Mouse (Mus musculus) heart, embryonic 15.5 days (tissue): ENCODE measurements around the gene Ulk4. TPM values are rescaled to one million over a fixed set of nuclear protein-coding genes. Genes with fewer than 3 reads are reported as not detected.
"Not testable (repeated sequence)": the region's sequence is repeated elsewhere in the genome, so short reads cannot be mapped to it uniquely, and the experiment has no call there.

Experiments
- ATAC-seq: fragments of 200-750 bp; cut with Nextera tagmentation; replicated peaks from 2 replicates; pipeline ENCODE4 v1.8.0; 2017; ENCODE audit warnings: low read depth, moderate TSS enrichment; ENCODE audit not compliant: insufficient number of reproducible peaks, insufficient read depth, low FRiP score
- H3K27ac ChIP-seq: fragments of 300-500 bp; sonication (generic); 2 replicates; pipeline ENCODE4 v1.5.1; 2015; ENCODE audit warnings: mild to moderate bottlenecking, inconsistent platforms
- H3K27me3 ChIP-seq: fragments of 300-500 bp; sonication (generic); 2 replicates; pipeline ENCODE4 v1.6.1; 2015; ENCODE audit warnings: inconsistent platforms
- H3K36me3 ChIP-seq: fragments of 300-500 bp; sonication (generic); 2 replicates; pipeline ENCODE4 v1.6.1; 2015; ENCODE audit warnings: mild to moderate bottlenecking, inconsistent platforms
- H3K4me1 ChIP-seq: fragments of 300-500 bp; sonication (generic); replicated peaks from 2 replicates; pipeline ENCODE4 v1.6.1; 2015; ENCODE audit warnings: inconsistent platforms
- H3K4me2 ChIP-seq: fragments of 300-500 bp; sonication (generic); 2 replicates; pipeline ENCODE4 v1.6.1; 2015; ENCODE audit warnings: inconsistent platforms, mild to moderate bottlenecking, moderate library complexity
- H3K4me3 ChIP-seq: fragments of 300-500 bp; sonication (generic); 2 replicates; pipeline ENCODE4 v1.5.1; 2015; ENCODE audit warnings: mild to moderate bottlenecking, inconsistent platforms
- H3K9ac ChIP-seq: fragments of 300-500 bp; sonication (generic); 2 replicates; pipeline ENCODE4 v1.6.1; 2015; ENCODE audit warnings: mild to moderate bottlenecking, inconsistent platforms
- H3K9me3 ChIP-seq: fragments of 300-500 bp; sonication (generic); replicated peaks from 2 replicates; pipeline ENCODE4 v1.6.1; 2016; ENCODE audit warnings: inconsistent platforms
- WGBS: fragments of 180-500 bp; shearing (Covaris S2); methylation state at CpG from one replicate; pipeline ENCODE4 v1.1.7; 2015; ENCODE audit warnings: mixed read lengths; 5-methylcytosine and 5-hydroxymethylcytosine counted together
- polyA plus RNA-seq: library from polyadenylated mRNA; unstranded; fragments of >200 nt; fragmentation: Nextera tagmentation; extraction: Ambion mirVana; gene quantifications from 2 replicates; pipeline ENCODE4 v1.2.1, GENCODE M21; 2015

Ulk4 gene
- polyA plus RNA-seq, 1 experiment from 2014 or later, result 89.3 TPM

DNA sequence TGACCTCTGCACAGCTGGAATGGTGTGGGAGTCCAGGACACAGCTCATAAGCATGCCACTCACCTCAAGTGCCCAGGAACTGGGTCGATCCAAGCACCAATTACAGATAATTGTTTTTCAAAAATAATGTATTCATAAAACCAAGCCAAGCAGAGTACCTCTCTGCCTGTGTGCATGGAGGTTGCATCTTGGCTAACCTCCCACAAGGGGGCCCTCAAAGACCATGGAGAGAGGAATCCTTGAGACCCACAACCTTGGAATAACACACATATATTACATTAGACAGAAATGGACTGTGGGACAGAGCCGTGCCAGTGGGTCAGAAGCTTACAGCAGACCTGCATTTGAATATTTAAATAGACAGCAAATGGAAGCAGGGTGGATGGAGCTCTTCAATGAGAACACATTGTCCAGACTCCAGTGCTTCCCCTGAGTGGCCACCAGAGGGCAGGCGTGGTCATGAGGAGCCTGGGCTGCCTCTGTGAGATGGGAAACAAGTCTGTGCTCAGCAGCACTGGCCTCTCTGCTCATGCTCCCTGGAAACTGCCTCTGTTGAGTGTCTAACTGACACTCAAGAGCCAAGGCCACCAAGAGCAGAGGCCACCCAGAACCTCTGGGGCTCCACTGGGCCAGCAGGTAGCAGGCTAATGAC lies 61.5 kb downstream of the Ulk4 start:
- no peak overlapping the region for H3K27ac ChIP-seq
- H3K9me3 ChIP-seq, result no peaks in the 10 kb centered on the region
- no peaks in the 10 kb centered on the region for H3K36me3 ChIP-seq
- no peak for ATAC-seq
- H3K4me2 ChIP-seq, result no peak overlapping the region
- H3K9ac ChIP-seq, result no peak overlapping the region
- no peaks in the 10 kb centered on the region for H3K27me3 ChIP-seq
- H3K4me1 ChIP-seq, result no peaks in the 10 kb centered on the region
- 28% methylated on average over 3 of the region's 3 CpGs for WGBS
- H3K4me3 ChIP-seq, result no peak overlapping the region

DNA sequence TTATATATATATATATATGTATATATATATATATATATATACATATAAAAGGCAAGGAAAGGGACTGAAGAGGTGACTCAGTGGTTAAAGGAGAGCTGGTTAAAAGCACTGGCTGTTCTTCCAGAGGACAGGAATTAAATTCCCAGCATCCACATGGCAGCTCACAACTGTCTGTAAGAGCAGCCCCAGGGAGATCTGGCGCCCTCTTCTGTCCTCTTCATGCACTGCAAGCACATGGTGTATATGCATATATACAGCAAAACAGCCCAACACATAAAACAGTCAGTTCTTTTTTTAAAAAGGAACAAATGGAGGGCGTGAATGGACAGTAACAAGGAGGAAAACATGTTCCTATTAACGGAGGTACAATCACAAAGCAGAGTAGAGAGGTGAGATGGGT lies 64.7 kb downstream of the Ulk4 start:
- Histone ChIP-seq H3K9ac (no peak overlapping the region), H3K4me1 (no peaks in the 10 kb centered on the region), H3K36me3 (no peaks in the 10 kb centered on the region), H3K4me2 (no peak overlapping the region), H3K9me3 (no peaks in the 10 kb centered on the region; the same call in 1 of the 2 replicates), H3K27ac (no peak overlapping the region), H3K27me3 (no peaks in the 10 kb centered on the region), H3K4me3 (no peak overlapping the region)
- no peak for ATAC-seq
- WGBS, result 61% methylated on average over 3 of the region's 3 CpGs

DNA sequence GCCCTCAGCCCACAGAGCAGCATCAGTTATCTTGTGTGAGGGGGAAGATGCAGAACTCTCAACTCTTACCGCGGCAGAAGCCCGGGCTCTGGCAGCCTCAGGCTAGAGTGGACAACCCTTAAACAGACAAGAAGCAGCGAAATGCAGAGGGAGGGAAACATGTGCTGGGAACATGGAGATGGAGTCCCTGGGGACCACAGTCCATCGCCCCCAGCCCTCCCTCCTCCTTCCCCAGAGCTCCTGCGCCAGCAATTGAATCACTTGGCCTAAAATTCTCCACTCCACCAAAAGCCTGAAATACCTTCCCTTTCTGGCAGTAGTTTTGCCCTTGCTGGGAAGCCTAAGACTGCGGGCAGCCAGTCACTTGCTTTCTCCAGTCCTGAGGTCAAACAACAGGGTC lies 72.0 kb downstream of the Ulk4 start:
- H3K4me1 ChIP-seq, result no peaks in the 10 kb centered on the region
- H3K27ac ChIP-seq, result no peak overlapping the region
- H3K36me3 ChIP-seq, result no peaks in the 10 kb centered on the region
- 77% methylated on average over 7 of the region's 7 CpGs for WGBS
- H3K9ac ChIP-seq, result no peak overlapping the region
- H3K27me3 ChIP-seq, result no peaks in the 10 kb centered on the region
- no peak overlapping the region for H3K4me2 ChIP-seq
- no peaks in the 10 kb centered on the region; the same call in 1 of the 2 replicates for H3K9me3 ChIP-seq
- no peak overlapping the region for H3K4me3 ChIP-seq
- ATAC-seq, result no peak

DNA sequence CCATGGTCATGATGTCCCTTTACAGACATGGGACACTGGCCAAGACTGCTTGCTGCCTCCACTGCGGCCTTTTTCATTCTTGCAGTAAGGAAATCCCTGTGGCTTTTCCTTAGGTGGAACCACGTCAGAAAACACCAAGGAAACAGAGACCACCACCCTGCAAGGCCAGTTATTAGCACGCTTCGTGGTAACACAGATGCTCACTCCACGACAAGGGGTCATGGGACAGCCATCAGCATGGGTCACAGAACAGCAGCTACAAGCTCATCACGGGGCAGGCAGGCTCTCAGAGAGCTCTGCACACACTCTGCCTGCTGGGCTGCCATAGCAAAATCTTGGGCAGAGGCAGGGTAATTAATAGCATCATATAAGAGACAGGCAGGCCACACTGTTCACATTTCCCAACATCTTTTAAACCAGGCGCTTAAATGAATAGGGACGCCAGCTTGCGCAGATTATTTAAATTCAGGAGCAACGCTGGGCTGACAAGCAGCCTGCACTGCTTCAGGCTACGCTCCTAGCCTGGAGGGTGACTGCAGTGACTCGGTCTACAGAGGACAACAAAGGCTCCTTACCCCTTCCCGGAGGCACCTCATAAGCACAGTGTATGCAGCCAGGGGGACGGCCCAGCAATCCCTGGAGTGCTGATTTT lies 72.7 kb downstream of the Ulk4 start:
- Histone ChIP-seq H3K9ac (no peak overlapping the region), H3K36me3 (no peaks in the 10 kb centered on the region), H3K27ac (no peak overlapping the region)

DNA sequence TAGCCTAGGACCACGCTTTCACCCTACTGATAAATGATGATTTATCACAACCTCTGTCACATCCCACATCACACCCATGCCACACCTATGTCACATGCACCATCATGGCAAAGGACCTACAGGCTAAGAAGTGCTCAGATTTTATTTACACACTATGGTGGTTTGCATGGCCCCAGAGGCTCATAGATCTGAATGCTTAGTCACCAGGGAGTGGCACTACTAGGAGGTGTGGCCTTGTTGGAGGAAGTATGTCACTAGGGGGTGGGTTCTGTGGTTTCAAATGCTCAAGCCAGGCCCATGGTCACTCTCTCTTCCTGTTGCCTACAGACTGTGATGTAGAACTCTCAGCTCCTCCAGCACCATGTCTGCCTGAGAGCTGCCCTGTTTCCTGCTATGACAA lies 73.3 kb downstream of the Ulk4 start:
- Histone ChIP-seq H3K27ac (no peak overlapping the region), H3K27me3 (no peaks in the 10 kb centered on the region), H3K4me3 (no peak overlapping the region), H3K9ac (no peak overlapping the region), H3K9me3 (no peaks in the 10 kb centered on the region; the same call in 1 of the 2 replicates), H3K4me2 (no peak overlapping the region), H3K36me3 (no peaks in the 10 kb centered on the region), H3K4me1 (no peaks in the 10 kb centered on the region)
- 76% methylated on average over 1 of the region's 1 CpGs for WGBS
- ATAC-seq, result no peak

More for the DNA sequence above, 72.7 kb downstream of the Ulk4 start:
- no peak overlapping the region for H3K4me3 ChIP-seq
- H3K9me3 ChIP-seq, result no peaks in the 10 kb centered on the region; the same call in 1 of the 2 replicates
- no peak for ATAC-seq
- H3K4me2 ChIP-seq, result no peak overlapping the region
- H3K4me1 ChIP-seq, result no peaks in the 10 kb centered on the region
- 82% methylated on average over 14 of the region's 14 CpGs for WGBS
- H3K27me3 ChIP-seq, result no peaks in the 10 kb centered on the region

DNA sequence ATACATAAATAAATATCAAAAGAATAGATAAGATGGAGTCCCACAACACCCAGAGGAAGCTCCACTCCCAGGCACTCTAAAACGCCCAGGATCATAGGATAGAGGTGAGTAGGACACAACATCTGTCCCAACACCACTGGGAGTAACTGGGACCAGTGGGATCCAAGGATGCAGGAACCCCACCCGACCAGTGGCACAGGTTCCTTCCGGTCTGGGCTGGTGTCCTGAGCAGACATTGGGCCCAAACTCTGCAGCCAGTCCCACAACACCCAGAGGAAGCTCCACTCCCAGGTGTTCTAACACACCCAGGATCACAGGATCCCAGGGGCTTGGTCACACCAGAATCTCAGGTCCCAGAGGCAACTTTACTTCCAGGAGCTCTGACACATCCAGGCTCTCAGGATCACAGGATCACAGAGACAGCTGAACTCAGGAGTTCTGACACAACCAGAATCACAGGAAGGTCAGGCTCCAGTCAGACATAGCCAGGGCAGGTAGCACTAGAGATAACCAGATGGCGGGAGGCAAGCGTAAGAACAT lies 77.8 kb downstream of the Ulk4 start:
- not testable (repeated sequence) for H3K9me3 ChIP-seq, H3K4me2 ChIP-seq, H3K27me3 ChIP-seq, H3K4me1 ChIP-seq, H3K27ac ChIP-seq, H3K36me3 ChIP-seq, H3K4me3 ChIP-seq, H3K9ac ChIP-seq, ATAC-seq
- 82% methylated on average over 5 of the region's 5 CpGs for WGBS

DNA sequence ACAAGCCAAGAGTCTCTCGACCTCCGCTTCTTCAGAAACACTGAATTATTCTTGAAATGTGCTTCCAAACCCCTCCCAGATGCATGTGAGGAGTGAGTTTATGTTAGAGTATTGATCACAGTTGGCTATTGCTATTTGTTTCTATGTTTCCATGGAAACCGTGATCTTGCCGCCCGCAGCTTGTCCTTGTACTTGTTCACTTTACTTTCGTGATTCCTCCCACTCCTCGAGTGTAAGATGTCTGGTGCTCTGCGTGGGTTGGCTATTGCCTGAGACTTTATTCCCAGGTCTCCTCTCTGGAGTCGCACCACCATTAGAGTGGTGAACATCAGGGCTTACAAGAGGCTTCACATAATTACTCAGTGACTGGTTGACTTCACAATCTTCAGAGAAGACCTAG lies 80.5 kb downstream of the Ulk4 start:
- Histone ChIP-seq H3K9me3 (peaks cover 18% of the 10 kb centered on the region), H3K9ac (no peak overlapping the region), H3K27ac (no peak overlapping the region), H3K4me3 (no peak overlapping the region), H3K36me3 (no peaks in the 10 kb centered on the region), H3K27me3 (no peaks in the 10 kb centered on the region), H3K4me1 (no peaks in the 10 kb centered on the region), H3K4me2 (no peak overlapping the region)
- ATAC-seq, result no peak
- WGBS, result 88% methylated on average over 9 of the region's 9 CpGs

DNA sequence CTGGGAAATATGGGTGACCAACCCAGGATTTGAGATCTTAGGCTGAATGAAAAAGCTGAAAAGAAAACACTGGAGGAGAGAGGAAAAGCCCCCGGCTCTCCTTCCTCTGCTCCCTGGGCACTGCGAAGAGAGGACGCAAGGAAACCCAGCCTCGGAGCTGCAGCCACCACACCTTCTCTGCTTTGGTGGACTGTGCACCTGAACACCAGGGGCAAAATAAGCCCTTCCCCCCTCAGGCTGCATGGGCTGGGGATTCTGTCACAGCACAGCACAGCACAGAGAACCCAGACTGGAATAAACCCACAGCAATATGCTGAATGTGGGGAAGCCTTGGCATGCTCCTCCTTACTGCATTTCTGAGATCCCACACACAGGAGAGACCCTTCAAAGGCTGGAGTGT lies 81.9 kb downstream of the Ulk4 start:
- no peaks in the 10 kb centered on the region for H3K4me1 ChIP-seq
- H3K36me3 ChIP-seq, result no peaks in the 10 kb centered on the region
- ATAC-seq, result no peak
- H3K4me3 ChIP-seq, result no peak overlapping the region
- H3K27me3 ChIP-seq, result no peaks in the 10 kb centered on the region
- H3K4me2 ChIP-seq, result no peak overlapping the region
- 92% methylated on average over 4 of the region's 4 CpGs for WGBS
- H3K9me3 ChIP-seq, result peaks cover 18% of the 10 kb centered on the region
- no peak overlapping the region for H3K27ac ChIP-seq
- H3K9ac ChIP-seq, result no peak overlapping the region

DNA sequence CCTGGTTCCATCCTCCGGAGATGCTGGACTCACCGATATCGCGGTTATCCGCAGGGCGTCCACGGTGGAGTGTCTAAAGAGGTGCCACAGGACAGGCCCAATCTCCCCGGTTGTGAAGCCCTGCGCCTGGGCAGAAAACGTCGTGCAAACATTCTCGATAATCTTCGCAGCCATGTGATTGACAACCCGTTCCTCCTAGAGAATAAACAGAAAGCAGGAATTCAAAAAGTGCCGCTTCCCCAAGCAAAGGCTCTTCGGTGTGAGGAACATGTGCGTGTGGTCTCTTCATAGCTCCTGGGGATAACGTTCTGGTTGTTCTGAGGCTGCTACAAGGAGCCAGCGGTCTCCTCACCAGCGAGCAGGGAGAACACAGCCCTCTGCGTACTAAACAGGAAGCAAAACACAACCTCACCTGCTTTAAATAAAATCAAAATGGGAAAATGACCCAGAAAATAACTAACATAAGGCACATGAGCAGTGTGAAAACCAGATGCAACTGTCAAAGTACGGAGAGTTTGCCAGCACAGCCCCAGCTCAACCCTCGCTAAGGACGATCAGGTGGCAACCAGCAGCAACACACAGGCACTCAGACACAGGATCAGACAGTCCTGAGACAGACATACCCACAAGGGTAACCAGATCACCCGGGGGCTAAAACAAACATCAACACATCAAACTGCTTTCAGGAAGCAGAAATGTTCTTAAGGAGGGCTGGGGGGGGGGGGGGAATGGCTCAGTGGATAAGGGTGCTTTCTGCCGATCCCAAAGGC lies 84.2 kb downstream of the Ulk4 start:
- ATAC-seq, result no peak
- WGBS, result 91% methylated on average over 26 of the region's 26 CpGs
- H3K4me3 ChIP-seq, result no peak overlapping the region
- H3K9ac ChIP-seq, result no peak overlapping the region
- H3K4me1 ChIP-seq, result no peaks in the 10 kb centered on the region
- H3K4me2 ChIP-seq, result no peak overlapping the region
- H3K27ac ChIP-seq, result no peak overlapping the region
- H3K27me3 ChIP-seq, result no peaks in the 10 kb centered on the region
- peaks cover 18% of the 10 kb centered on the region for H3K9me3 ChIP-seq
- H3K36me3 ChIP-seq, result no peaks in the 10 kb centered on the region

DNA sequence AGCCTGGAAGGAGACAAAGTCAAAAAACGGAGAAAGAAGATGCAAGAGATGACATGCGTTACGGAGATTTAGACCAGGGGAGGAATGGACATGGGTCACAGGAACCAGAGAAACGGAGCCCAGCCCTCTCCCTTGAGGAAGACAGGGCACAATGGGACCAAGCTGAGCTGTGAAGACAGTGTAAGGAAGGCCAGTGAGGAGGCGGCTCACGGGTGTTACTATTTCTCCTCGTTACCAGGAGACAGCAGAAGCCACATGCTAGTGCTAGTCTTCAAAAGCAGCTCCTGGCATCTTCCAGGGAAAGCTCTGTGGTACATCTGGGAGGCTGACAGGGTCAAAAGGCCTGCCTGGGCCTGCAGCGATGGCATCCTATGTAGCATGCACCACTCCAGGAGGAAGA lies 89.2 kb downstream of the Ulk4 start:
- H3K4me2 ChIP-seq, result no peak overlapping the region
- no peak for ATAC-seq
- H3K27me3 ChIP-seq, result no peaks in the 10 kb centered on the region
- 79% methylated on average over 8 of the region's 8 CpGs for whole genome bisulfite sequencing
- H3K4me3 ChIP-seq, result no peak overlapping the region
- no peak overlapping the region for H3K9ac ChIP-seq
- H3K27ac ChIP-seq, result no peak overlapping the region
- peaks cover 6% of the 10 kb centered on the region for H3K4me1 ChIP-seq
- 0 out of 2 replicates have a peak, but pooled peaks cover 4% of the 10 kb centered on the region for H3K9me3 ChIP-seq
- H3K36me3 ChIP-seq, result no peaks in the 10 kb centered on the region

DNA sequence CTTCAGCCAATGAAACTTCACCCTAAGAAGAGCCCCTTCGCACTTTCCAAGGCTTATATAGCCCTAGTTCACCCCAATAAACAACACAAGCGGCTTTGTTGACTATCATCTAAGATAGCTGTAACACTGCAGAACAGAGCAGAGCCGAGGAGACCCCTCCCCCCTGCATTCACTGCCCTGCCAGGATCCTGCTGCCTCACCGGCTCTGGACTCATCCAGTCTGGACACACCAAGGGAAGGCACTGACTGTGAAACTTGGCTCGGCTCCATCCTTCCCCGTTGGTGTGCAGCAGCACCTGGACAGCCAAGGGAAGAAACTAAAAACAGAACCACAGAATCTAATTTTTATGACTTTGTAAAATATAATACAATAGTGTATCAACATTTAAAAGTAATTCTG lies 91.2 kb downstream of the Ulk4 start:
- H3K4me2 ChIP-seq, result no peak overlapping the region
- no peaks in the 10 kb centered on the region for H3K27me3 ChIP-seq
- 28% methylated on average over 6 of the region's 6 CpGs for WGBS
- H3K4me3 ChIP-seq, result no peak overlapping the region
- no peak overlapping the region for H3K27ac ChIP-seq
- H3K4me1 ChIP-seq, result peaks cover 6% of the 10 kb centered on the region
- no peaks in the 10 kb centered on the region for H3K36me3 ChIP-seq
- no peak for ATAC-seq
- H3K9me3 ChIP-seq, result no peaks in the 10 kb centered on the region
- H3K9ac ChIP-seq, result no peak overlapping the region
